Mouse (Mus musculus): ENCODE data around the gene Ulk4. TPM values are rescaled to one million over a fixed set of nuclear protein-coding genes. Genes with fewer than 3 reads are reported as not detected.
A peak's percentile ranks its signal among the peaks of the same experiment; 100 is the strongest.

Ulk4 gene
- total RNA-seq, 2 experiments from 2014 or later: 9.5 to 9.9 TPM

DNA sequence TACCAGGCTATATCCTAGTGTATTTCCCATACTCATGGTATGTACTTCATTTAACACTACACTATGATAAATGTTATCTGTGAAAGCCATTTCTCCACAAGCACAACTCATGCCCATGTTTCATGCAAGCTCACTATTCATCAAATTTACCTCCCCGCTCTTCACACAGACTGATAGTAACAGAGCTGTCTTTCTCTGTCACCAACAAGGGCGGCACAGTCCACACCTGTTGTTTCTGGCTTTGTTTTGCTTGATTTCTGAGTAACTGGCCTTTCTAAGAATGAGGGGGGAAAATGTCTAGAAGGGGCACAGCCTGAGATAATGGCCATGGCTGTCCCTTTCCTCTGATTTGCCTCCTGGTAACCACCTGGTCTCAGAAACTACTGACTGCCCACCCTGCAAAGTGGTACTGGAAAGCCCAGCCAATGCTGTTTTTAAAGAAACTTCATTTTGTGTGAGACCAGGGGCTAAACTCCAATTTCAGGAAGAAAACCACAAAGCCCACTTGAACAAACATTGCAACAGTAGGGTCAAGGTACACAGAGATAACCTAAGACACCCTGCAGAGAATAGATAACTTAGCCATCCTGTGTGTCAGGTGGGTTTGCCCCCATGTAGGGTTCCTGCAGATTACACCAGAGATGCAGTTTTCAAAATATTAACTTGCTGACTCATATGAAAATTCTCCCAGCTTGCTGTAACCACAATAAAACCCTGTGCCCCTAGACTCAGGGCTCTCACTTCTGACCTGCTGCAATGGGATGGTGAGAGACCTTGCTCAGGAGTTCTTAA is 258.3 kb downstream of the Ulk4 start:
- H3K4me3 ChIP-seq: no peak overlapping the region
- no peak for TF ChIP-seq CTCF (conservative IDR thresholded peaks at IDR 0.05)
- DNase-seq (ENCODE audit: low spot score in 2 of 2): no peak

GRCm38 (mm10) chr9:121015810-121016502 is 261.0 kb downstream of the Ulk4 start:
- no peak for DNase-seq (ENCODE audit: low spot score in 2 of 2)
- Histone ChIP-seq H3K4me3 (no peak overlapping the region), H3K27ac (no peak overlapping the region)
- TF ChIP-seq CTCF (conservative IDR thresholded peaks at IDR 0.05): no peak

More for the DNA sequence above, 258.3 kb downstream of the Ulk4 start:
- H3K27ac ChIP-seq: no peak overlapping the region

GRCm38 (mm10) chr9:121011540-121011939 is 265.5 kb downstream of the Ulk4 start:
- no peak overlapping the region for H3K27ac ChIP-seq
- DNase-seq (ENCODE audit: low spot score in 2 of 2): no peak
- no peak overlapping the region for H3K4me3 ChIP-seq
- no peak for TF ChIP-seq CTCF (conservative IDR thresholded peaks at IDR 0.05)

DNA sequence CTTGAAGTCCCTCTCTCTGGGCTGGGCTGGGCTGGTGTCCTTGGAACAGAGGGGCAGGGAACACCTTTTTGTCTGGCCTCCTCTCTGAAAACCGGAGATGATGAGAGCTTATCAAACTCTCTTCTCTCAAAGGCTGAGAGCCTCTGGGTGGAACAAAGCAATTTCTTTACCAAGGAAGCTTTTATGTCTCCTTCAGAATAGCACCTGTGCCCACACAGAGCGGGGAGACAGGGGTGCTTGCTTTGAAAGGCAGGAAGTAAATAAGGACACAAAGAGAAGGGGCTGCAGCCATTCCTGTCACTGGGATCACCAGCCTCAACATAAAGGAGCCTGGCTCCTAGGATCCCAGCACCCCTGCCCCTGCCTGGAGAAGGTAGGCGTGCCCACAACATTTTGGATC is 266.5 kb downstream of the Ulk4 start:
- no peak for TF ChIP-seq CTCF (conservative IDR thresholded peaks at IDR 0.05)
- no peak for DNase-seq (ENCODE audit: low spot score in 2 of 2)
- no peak overlapping the region for H3K27ac ChIP-seq
- H3K4me3 ChIP-seq: no peak overlapping the region

DNA sequence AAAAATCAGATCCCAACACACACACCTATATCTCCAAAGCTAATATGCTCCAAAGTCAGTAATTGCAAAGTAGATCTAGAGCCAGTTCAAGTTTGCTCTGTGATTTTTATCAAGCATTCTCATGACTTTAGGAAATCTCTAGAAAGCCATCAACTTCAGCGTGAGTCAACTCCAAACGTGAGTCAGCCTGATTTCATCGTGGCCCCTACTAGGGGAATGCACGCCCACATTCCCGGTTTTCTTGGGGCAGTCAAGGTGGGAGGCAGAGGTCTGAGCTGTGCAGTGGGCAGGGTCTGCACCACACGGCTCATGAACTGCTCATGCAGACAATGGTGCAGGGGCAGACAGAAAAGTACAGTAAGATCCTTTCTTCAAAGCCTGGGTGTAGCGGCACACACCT is 271.0 kb downstream of the Ulk4 start:
- TF ChIP-seq CTCF (conservative IDR thresholded peaks at IDR 0.05): no peak
- Histone ChIP-seq H3K27ac (no peak overlapping the region), H3K4me3 (no peak overlapping the region)
- DNase-seq (ENCODE audit: low spot score in 2 of 2): no peak

DNA sequence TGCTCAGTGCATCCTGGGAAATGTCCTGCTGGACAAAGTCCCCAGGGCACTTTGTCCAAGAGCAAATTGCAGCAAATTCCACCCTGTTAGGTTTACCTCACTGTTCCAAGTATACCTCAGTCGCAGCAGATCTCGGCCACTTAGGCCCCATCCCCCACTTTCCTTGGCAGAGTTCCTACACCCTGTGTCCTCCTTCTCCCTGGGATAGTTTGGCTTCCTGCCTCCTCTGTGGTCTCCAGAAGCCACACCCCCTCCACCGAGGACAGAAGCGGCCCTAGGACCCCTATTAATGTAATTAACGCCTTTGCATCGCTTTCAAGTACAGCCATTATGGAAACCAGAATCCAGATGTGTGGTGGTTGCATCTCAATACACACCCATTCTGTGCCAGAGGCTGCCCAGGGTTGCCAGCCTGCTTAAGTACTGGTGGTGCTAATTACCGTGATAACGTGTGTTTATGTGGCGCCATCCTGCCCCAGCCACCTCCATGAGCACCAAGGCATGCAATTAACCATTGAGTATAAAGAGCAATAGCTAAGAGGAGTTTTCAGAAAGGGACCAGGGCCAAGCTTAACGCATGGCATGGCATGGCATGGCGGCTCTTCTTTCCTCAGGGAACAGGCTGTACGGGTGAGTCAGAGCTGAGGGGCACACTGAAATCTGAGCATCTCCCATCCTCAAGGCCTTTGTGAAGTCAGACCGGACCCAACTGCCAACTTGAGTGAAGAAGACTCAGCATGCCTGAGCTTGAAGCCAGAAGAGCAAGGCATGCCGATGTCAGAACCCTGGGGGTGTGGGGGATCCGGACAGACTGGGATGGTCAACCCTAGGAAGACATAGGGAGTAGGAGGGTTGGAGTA is 275.1 kb downstream of the Ulk4 start:
- DNase-seq (ENCODE audit: low spot score in 2 of 2): no peak
- Histone ChIP-seq H3K4me3 (no peak overlapping the region), H3K27ac (peak overlapping the region; percentile 86)
- no peak for TF ChIP-seq CTCF (conservative IDR thresholded peaks at IDR 0.05)

GRCm38 (mm10) chr9:121000641-121001320 is 276.2 kb downstream of the Ulk4 start:
- Histone ChIP-seq H3K4me3 (no peak overlapping the region), H3K27ac (peak overlapping the region; percentile 86)
- DNase-seq (ENCODE audit: low spot score in 2 of 2): peak; percentile 40 to 42
- no peak; the same call in 1 of the 2 replicates for TF ChIP-seq CTCF (conservative IDR thresholded peaks at IDR 0.05)

DNA sequence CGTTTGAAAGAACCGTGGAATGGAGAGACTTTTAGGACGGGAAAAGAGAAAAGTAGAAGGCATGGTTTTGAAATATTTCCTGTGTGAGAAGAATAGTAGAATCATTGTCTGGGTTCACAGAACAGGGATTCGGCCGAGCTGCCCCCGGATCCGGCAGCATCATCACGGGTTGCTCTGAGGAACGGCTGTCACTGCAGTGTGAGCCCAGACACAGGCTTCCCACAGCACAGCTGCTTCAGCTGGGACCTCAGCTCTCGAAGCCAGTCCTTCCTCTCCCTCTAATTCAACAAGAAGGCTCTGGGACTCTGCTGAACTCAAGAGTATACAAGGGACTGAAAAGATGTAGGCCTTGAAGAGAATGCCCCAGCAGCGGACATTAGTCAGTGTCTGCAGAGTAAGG is 278.3 kb downstream of the Ulk4 start:
- no peak for TF ChIP-seq CTCF (conservative IDR thresholded peaks at IDR 0.05)
- no peak overlapping the region; the same call in 1 of the 2 replicates for H3K4me3 ChIP-seq
- H3K27ac ChIP-seq: peak overlapping the region; percentile 86
- peak; percentile 33 to 52 for DNase-seq (ENCODE audit: low spot score in 2 of 2)

- no peak for DNase-seq (ENCODE audit: low spot score in 2 of 2)
- no peak for TF ChIP-seq CTCF (conservative IDR thresholded peaks at IDR 0.05)
- Histone ChIP-seq H3K27ac (no peak overlapping the region), H3K4me3 (no peak overlapping the region)
These were observed 282.5 kb downstream of the Ulk4 start for GRCm38 (mm10) chr9:120994223-120995155.

GRCm38 (mm10) chr9:120993004-120993403 is 284.0 kb downstream of the Ulk4 start:
- Histone ChIP-seq H3K27ac (no peak overlapping the region), H3K4me3 (no peak overlapping the region)
- DNase-seq (ENCODE audit: low spot score in 2 of 2): no peak
- TF ChIP-seq CTCF (conservative IDR thresholded peaks at IDR 0.05): no peak

- Histone ChIP-seq H3K27ac (no peak overlapping the region), H3K4me3 (no peak overlapping the region)
- no peak for TF ChIP-seq CTCF (conservative IDR thresholded peaks at IDR 0.05)
- no peak for DNase-seq (ENCODE audit: low spot score in 2 of 2)
These were observed 285.2 kb downstream of the Ulk4 start for GRCm38 (mm10) chr9:120991801-120992200.

All from layer of hippocampus, adult 2 months (tissue).